Mouse (Mus musculus) myocyte (in vitro differentiated cells): ENCODE data around the gene Ndufa4l2.

ENCODE experiments used
- CEBPB ChIP-seq: IDR thresholded peaks from 2 replicates; pipeline ENCODE4 v1.6.1; 2011; ENCODE audit warnings: mild to moderate bottlenecking, moderate library complexity; ENCODE audit not compliant: poor library complexity, insufficient read depth, severe bottlenecking
- E2F4 ChIP-seq: IDR thresholded peaks from one replicate; pipeline ENCODE4 v1.6.1; 2011; ENCODE audit warnings: mild to moderate bottlenecking, control low read depth, moderate library complexity; ENCODE audit not compliant: insufficient read depth
- MAX ChIP-seq: IDR thresholded peaks from one replicate; pipeline ENCODE4 v1.6.1; 2011; ENCODE audit warnings: low read depth, mild to moderate bottlenecking, control low read depth
- MYOD1 ChIP-seq, 3 experiments: IDR thresholded peaks; one replicate each; pipeline ENCODE4 v1.6.1; 2011; ENCODE audit warnings: control low read depth in 2 of 3, low read depth in 2 of 3, mild to moderate bottlenecking in 2 of 3, moderate library complexity in 1 of 3; ENCODE audit not compliant: insufficient read length in 2 of 3, control insufficient read depth in 1 of 3
- MYOG ChIP-seq, 3 experiments: IDR thresholded peaks; one replicate each; pipeline ENCODE4 v1.6.1; 2011; ENCODE audit warnings: control low read depth in 2 of 3, low read depth in 2 of 3, mild to moderate bottlenecking in 2 of 3; ENCODE audit not compliant: insufficient read length in 2 of 3, control insufficient read depth in 1 of 3, insufficient read depth in 1 of 3
- POLR2A ChIP-seq: IDR thresholded peaks from one replicate; pipeline ENCODE4 v1.6.1; 2011; ENCODE audit warnings: low read depth, mild to moderate bottlenecking, control low read depth, moderate library complexity; ENCODE audit not compliant: insufficient read length
- POLR2AphosphoS2 ChIP-seq: IDR thresholded peaks from one replicate; pipeline ENCODE4 v1.6.1; 2011; ENCODE audit warnings: low read depth, control low read depth; ENCODE audit not compliant: insufficient read length
- REST ChIP-seq: IDR thresholded peaks from one replicate; pipeline ENCODE4 v1.6.1; 2011; ENCODE audit warnings: mild to moderate bottlenecking, control low read depth, moderate library complexity; ENCODE audit not compliant: insufficient read depth, insufficient read length
- SRF ChIP-seq: IDR thresholded peaks from one replicate; pipeline ENCODE4 v1.6.1; 2011; ENCODE audit warnings: low read depth; ENCODE audit not compliant: control insufficient read depth, insufficient read length
- TCF12 ChIP-seq: IDR thresholded peaks from one replicate; pipeline ENCODE4 v1.6.1; 2011; ENCODE audit warnings: mild to moderate bottlenecking, control low read depth; ENCODE audit not compliant: poor library complexity, insufficient read depth, severe bottlenecking
- TCF3 ChIP-seq: IDR thresholded peaks from one replicate; pipeline ENCODE4 v1.6.1; 2011; ENCODE audit warnings: low read depth, control low read depth; ENCODE audit not compliant: insufficient read length
- USF1 ChIP-seq: IDR thresholded peaks from one replicate; pipeline ENCODE4 v1.6.1; 2011; ENCODE audit warnings: low read depth, mild to moderate bottlenecking, control low read depth, moderate library complexity

- TF ChIP-seq POLR2A (no peak), TCF3 (no peak), CEBPB (no peak), REST (no peak), E2F4 (no peak), USF1 (no peak), POLR2AphosphoS2 (no peak), MYOD1 (IDR thresholded peaks at IDR 0.05; ENCODE audit: control insufficient read depth in 1 of 3, insufficient read length in 2 of 3, low read depth in 2 of 3) (no peak), TCF12 (no peak), MAX (no peak), SRF (no peak), MYOG (IDR thresholded peaks at IDR 0.05; ENCODE audit: control insufficient read depth in 1 of 3, insufficient read depth in 1 of 3, insufficient read length in 2 of 3, low read depth in 2 of 3) (no peak)
Measured at GRCm38 (mm10) chr10:127509837-127510701, 4.7 kb upstream of the Ndufa4l2 start.
